Mouse (Mus musculus): ENCODE measurements around the gene Trmt10a.

Gene Trmt10a

GRCm38 (mm10) chr3:138143315-138144059 is at the start of gene Trmt10a:
Gene Trmt10a (plus strand): TSS chr3:138143448.
- DNase-seq (ENCODE audit: low spot score) = peak; percentile 99

GRCm38 (mm10) chr3:138095301-138095700 is 47.9 kb upstream of the Trmt10a start:
- no peak for DNase-seq (ENCODE audit: low spot score)

GRCm38 (mm10) chr3:138095718-138096117 is 47.5 kb upstream of the Trmt10a start:
- no peak for DNase-seq (ENCODE audit: low spot score)

GRCm38 (mm10) chr3:138096263-138097028 is 46.8 kb upstream of the Trmt10a start:
- DNase-seq (ENCODE audit: low spot score) = no peak

GRCm38 (mm10) chr3:138097718-138098117 is 45.5 kb upstream of the Trmt10a start:
- no peak for DNase-seq (ENCODE audit: low spot score)

GRCm38 (mm10) chr3:138101936-138102335 is 41.3 kb upstream of the Trmt10a start:
- DNase-seq (ENCODE audit: low spot score) = no peak

GRCm38 (mm10) chr3:138103690-138104089 is 39.6 kb upstream of the Trmt10a start:
- no peak for DNase-seq (ENCODE audit: low spot score)

- DNase-seq (ENCODE audit: low spot score) = no peak
These were observed 38.2 kb upstream of the Trmt10a start for GRCm38 (mm10) chr3:138105056-138105455.

- DNase-seq (ENCODE audit: low spot score) = no peak
These were observed 36.4 kb upstream of the Trmt10a start for GRCm38 (mm10) chr3:138106887-138107286.

GRCm38 (mm10) chr3:138110910-138111782 is 32.1 kb upstream of the Trmt10a start:
- no peak for DNase-seq (ENCODE audit: low spot score)

GRCm38 (mm10) chr3:138114106-138114505 is 29.1 kb upstream of the Trmt10a start:
- DNase-seq (ENCODE audit: low spot score) = no peak

GRCm38 (mm10) chr3:138116871-138117270 is 26.4 kb upstream of the Trmt10a start:
- DNase-seq (ENCODE audit: low spot score) = no peak

GRCm38 (mm10) chr3:138118392-138118791 is 24.9 kb upstream of the Trmt10a start:
- DNase-seq (ENCODE audit: low spot score) = no peak

GRCm38 (mm10) chr3:138118831-138119230 is 24.4 kb upstream of the Trmt10a start:
- DNase-seq (ENCODE audit: low spot score) = no peak

- no peak for DNase-seq (ENCODE audit: low spot score)
These were observed 23.7 kb upstream of the Trmt10a start for GRCm38 (mm10) chr3:138119444-138120105.

- DNase-seq (ENCODE audit: low spot score) = no peak
These were observed 21.8 kb upstream of the Trmt10a start for GRCm38 (mm10) chr3:138121461-138121860.

GRCm38 (mm10) chr3:138123842-138124241 is 19.4 kb upstream of the Trmt10a start:
- no peak for DNase-seq (ENCODE audit: low spot score)

GRCm38 (mm10) chr3:138129110-138129509 is 14.1 kb upstream of the Trmt10a start:
- peak; percentile 55 for DNase-seq (ENCODE audit: low spot score)

- no peak for DNase-seq (ENCODE audit: low spot score)
These were observed 12.6 kb upstream of the Trmt10a start for GRCm38 (mm10) chr3:138130692-138131091.

- peak; percentile 73 for DNase-seq (ENCODE audit: low spot score)
These were observed 12.1 kb upstream of the Trmt10a start for GRCm38 (mm10) chr3:138131168-138131567.

GRCm38 (mm10) chr3:138133463-138133862 is 9.8 kb upstream of the Trmt10a start:
- DNase-seq (ENCODE audit: low spot score) = no peak

- DNase-seq (ENCODE audit: low spot score) = no peak
These were observed 9.3 kb upstream of the Trmt10a start for GRCm38 (mm10) chr3:138133916-138134315.

All from yolk sac, embryonic 10.5 days (tissue).